Mouse (Mus musculus) adrenal gland, postnatal 25 days (tissue): ENCODE results near the gene Gm10778. TPM values are rescaled to one million over a fixed set of nuclear protein-coding genes. Genes with fewer than 3 reads are reported as not detected.

Experiments used
- total RNA-seq: library from RNA; stranded (reverse); gene quantifications from 2 replicates; pipeline ENCODE4 v1.2.3, GENCODE M21; 2021

Gene Gm10778
- total RNA-seq, 1 experiment from 2014 or later, result 3.2 TPM

Other genes with a start within 250 kb of the Gm10778 start
- 100 and 129 TPM in 2 replicates for gene Nfic, start 193.4 kb upstream of the Gm10778 start, total RNA-seq
- gene Celf5, start 166.3 kb upstream of the Gm10778 start, total RNA-seq, result 0.43 and 1.2 TPM in 2 replicates
- gene Ncln, start 152.7 kb upstream of the Gm10778 start, total RNA-seq, result 120 and 128 TPM in 2 replicates
- gene S1pr4, start 148.9 kb upstream of the Gm10778 start, total RNA-seq, result 0.85 and 1.4 TPM in 2 replicates
- gene Gna15, start 124.8 kb upstream of the Gm10778 start, total RNA-seq, result 0.61 TPM in 1 of 2 replicates, not detected in the other
- 76.8 and 77.9 TPM in 2 replicates for gene Gna11, start 103.9 kb upstream of the Gm10778 start, total RNA-seq
- 983 and 1,070 TPM in 2 replicates for gene Aes, start 89.6 kb upstream of the Gm10778 start, total RNA-seq
- 52.8 and 67.8 TPM in 2 replicates for gene Tle2, start 74.5 kb upstream of the Gm10778 start, total RNA-seq
- 26.4 and 37.4 TPM in 2 replicates for gene Tle6, start 48.0 kb upstream of the Gm10778 start, total RNA-seq
- gene BC025920, start 42.8 kb upstream of the Gm10778 start, total RNA-seq, result 2.4 and 2.6 TPM in 2 replicates
- gene Sirt6, start 21.3 kb upstream of the Gm10778 start, total RNA-seq, result 28.3 and 30.2 TPM in 2 replicates
- 30.5 and 37.8 TPM in 2 replicates for gene Ankrd24, start 20.5 kb upstream of the Gm10778 start, total RNA-seq
- gene Zfp433, start 55.8 kb downstream of the Gm10778 start, total RNA-seq, result 6.9 and 9.4 TPM in 2 replicates
- 3.7 and 3.9 TPM in 2 replicates for gene Gm3055, start 122.1 kb downstream of the Gm10778 start, total RNA-seq
- 1.6 and 2.1 TPM in 2 replicates for gene Gm4767, start 163.1 kb downstream of the Gm10778 start, total RNA-seq
- 1.1 and 3.1 TPM in 2 replicates for gene Gm32687, start 214.9 kb downstream of the Gm10778 start, total RNA-seq